Mouse (Mus musculus) naive thymus-derived CD4-positive, alpha-beta T cell, adult 2 months (primary cell): ENCODE results near the gene Gm3952.

Experiments
- DNase-seq: peaks from one replicate; pipeline ENCODE4 v3.0.0-alpha.2; 2011; ENCODE audit warnings: low read depth

Gene Gm3952

DNA sequence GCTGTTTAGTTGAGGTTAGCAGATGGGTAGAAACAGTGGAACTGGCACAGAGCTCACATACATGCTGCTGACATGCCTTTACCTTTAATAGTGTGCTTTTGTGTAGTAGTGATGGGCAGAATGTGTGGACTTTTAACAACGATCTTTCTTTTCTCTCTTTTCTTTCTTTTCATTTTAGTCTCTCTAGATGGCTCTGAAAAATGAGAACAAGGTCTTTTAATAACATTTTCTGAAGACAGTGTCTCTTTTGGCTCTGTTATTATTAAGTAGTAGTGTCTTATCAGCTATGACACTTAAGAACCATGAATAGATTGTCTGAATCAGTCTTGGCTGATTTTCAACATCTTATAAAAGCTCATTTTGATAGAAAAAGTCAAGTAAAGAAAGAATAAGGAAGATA, at the start of gene Gm3952:
Gm3952 (minus strand) TSS at position 101 of the 400 bp plus-strand sequence.
- DNase-seq, result no peak

DNA sequence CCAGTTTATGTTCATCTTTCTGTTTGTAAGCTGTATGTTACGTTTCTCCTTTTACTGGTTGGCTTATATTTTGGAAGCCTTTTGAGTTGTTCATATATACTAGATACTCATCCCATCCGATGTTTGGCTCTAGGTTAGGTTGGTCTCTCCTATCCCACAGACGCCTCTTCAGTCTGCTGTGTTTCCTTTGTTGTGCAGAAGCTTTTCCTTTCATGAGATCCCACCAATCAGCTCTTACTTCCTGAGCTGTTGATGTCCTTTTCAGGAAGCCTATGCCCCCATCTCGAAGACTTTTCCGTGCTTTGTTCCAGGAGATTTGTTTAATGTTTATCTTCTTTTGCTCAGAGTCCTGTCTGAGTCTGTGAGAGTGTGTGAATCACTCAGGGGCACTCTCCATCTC, 45.3 kb upstream of the Gm3952 start:
- DNase-seq, result no peak

GRCm38 (mm10) chr8:128812521-128812920, 14.0 kb upstream of the Gm3952 start:
- no peak for DNase-seq

DNA sequence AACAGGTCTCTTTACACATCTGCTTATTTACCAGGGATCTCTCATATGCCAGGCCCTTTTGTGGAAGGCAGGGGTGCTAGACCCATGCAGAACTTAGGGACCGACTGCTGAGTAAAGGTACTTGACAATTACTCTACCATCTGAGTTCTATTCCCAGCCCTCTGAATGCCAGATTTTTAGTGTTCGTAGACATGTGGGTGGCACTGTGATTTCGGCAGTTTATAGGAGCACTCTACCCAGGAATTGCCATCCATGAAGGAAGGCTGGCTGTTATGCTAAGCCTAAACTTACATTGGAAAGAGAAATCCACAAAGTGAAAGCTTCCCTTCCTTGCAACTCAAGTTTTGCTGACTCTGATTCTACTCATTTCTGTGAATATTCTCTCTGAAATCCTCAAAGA, 62.8 kb downstream of the Gm3952 start:
- no peak for DNase-seq

DNA sequence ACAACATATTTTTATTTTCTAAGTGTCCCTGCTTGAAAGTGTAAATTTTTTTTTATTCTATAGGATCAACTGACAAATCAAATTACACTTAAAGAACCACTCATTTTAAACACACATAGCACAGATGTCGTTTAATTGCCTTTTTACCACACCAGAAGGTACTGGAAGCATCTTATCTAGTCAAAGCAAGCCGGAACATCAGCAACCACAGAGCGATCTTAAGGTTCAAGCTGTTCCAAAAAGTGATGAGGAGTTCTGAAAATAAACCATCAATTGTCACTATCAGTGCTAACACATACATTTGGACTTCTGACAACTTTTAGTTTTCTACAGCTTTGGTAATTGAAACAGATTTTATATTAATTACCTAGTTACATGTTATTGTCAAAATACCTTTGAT, 64.4 kb downstream of the Gm3952 start:
- DNase-seq, result no peak

GRCm38 (mm10) chr8:128732254-128732653, 66.2 kb downstream of the Gm3952 start:
- DNase-seq, result no peak

DNA sequence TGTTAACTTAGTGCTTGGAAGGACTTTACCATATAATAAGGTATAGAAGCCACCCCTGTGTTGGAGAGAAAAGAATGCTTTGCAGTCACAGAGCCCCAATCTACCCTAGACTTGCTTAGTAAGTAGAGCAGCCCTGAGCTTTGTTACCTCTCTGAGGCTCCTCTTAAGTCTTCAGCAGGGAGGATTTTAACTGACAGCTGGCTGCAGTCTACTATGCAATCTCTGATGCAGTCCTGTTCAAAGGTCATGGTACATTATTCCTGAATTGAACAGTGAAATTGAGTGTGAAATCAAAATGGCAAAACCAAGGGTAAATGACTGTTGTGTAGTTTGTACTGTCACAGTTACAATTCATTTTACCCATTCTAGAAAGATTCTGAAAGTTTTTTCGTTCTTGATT, 71.3 kb downstream of the Gm3952 start:
- DNase-seq, result no peak

DNA sequence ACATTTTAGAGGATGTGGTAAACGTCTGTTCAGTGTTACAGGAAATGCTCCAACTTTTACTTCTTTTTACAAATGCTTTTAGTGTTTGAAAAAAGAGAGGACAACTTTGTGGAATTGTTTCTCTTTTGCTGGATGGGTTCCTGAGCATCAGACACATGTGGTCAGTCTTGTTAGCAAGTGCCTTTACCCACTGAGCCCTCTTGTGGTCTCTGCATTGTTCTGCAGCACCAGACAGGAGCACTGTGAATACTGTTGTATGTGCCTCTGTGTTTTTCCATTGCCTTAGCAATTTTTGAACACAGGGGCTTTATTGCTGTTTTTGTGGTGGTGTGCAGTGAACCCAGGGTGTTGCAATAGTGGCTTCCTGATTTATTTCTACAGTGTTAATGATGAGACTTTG, 73.7 kb downstream of the Gm3952 start:
- DNase-seq, result no peak

DNA sequence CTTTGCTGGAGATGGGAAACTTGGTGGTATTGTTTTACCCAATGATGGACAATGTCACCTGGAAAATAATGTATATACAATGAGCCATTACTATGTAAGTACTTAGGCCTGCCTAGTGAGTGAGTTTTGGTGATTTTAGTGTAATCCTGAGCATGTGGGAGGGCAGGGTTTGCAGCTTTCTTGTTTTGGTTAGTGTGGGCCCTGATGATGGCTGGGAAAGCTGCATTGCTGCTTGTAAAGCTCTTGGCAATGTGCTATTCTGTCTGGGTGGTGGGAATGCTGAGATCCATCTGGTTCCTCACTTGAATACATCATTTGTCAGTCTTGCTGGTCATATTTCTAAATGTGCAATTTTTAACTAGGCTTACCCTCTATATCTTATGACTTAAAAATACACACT, 82.3 kb downstream of the Gm3952 start:
- DNase-seq, result no peak

DNA sequence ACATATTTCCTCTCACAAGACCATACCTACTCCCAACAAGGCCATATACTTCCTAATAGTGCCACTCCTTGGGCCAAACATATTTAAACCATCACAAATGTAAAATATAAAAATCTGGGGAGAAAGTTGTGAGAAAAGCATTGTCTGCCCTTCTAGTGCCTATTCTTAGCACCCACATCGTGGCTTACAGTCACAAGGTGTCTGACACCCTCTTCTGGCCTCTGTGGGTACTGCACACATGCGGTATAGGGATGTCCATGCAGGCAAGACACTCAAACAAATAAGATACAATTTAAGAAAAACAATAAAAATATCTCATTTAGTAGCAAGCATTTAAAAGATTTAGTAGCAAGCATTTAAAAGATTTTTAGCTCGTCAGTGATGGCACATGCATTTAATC, 89.2 kb downstream of the Gm3952 start:
- peak; percentile 80 for DNase-seq

DNA sequence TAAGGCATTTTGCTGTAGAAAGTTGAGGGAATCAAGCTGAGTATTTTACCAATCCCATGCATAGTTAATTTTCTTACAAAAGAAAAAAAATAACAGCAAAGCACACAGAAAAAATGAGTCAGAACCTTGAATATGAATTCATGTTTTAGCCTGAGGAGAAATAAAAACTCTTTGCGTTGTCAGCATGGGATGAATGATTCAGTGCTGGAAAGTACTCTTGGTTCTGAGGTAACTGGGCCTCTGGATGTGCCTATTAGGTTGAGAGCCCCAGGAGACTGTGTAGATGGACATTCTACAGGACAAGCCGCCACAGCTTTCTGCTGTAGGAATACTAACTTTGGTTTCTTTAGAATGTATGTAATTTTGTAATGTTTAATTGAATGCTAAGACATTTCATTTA, 93.7 kb downstream of the Gm3952 start:
- no peak for DNase-seq

DNA sequence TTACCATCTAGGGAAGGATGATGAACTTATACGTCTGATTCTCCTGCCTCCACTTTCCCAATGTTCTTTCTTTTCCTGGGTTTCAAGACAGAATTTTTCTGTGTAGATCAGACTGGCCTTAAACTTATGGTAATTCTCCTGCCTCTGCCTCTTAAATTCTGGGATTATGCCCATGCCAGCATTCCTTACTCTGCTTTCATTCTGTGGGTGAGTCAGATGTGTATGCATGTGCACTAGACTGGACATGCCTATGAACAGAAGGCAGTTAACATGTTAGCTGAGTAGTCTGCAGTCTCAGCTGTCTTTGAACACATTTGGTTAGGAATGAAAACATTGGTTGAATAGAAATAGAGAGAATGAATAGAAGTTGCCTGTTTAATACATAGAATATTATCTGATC, 94.1 kb downstream of the Gm3952 start:
- no peak for DNase-seq

- DNase-seq, result no peak
Measured at GRCm38 (mm10) chr8:128697945-128698344, 100.5 kb downstream of the Gm3952 start.

GRCm38 (mm10) chr8:128696701-128697397, 101.6 kb downstream of the Gm3952 start:
- no peak for DNase-seq
